Mouse (Mus musculus) T-helper 17 cell (primary cell): ENCODE measurements around the gene Nup107.
"Not testable (repeated sequence)": the region's sequence is repeated elsewhere in the genome, so short reads cannot be mapped to it uniquely, and the experiment has no call there.

Source experiments
- in situ Hi-C, 2 experiments: fragments of 300-600 bp; cut with MboI, MseI; formaldehyde crosslinking; loops; 1 replicate in 1 of 2; 2 replicates in 1 of 2; pipeline ENCODE4 v1.15.1; 2025; ENCODE audit warnings: high pct_unique_total_duplicates in 2 of 2

Nup107 gene

DNA sequence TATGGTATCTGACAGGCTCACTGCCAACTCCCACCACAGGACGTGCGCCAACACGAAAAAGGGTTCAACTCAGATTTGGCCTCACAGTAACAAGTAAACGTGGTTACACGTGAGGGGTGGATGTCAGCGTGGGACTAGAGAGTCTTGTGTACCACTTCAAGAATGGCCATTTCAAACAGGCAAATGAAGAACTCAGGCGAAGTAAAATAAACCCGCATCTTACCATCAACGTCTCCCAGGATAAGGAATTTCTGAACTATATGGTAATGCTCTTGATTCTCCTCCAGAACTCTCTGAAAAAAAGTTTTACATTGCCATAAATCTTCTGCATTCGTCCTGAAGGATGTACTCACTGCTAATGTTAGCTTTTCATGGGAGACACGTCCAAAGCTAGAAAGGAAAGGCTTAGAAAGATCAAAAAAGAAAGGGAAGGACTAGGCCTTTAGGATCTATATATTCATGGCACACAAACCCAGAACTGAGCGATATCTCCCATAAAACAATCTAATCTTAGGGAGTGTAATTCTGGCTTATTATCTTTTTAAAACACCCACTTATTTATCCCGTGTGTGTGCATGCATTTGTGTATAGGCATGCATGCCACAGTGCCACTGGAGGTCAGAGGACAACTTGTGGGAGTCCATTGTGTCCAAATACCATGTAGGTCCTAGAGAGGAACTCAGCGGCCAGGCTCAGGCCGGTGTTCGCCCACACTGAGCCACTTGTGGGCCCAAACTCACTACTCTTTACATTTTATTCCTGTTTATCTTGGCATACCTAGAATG is 26.2 kb downstream of the Nup107 start:
- in situ Hi-C loops = no loop called here

DNA sequence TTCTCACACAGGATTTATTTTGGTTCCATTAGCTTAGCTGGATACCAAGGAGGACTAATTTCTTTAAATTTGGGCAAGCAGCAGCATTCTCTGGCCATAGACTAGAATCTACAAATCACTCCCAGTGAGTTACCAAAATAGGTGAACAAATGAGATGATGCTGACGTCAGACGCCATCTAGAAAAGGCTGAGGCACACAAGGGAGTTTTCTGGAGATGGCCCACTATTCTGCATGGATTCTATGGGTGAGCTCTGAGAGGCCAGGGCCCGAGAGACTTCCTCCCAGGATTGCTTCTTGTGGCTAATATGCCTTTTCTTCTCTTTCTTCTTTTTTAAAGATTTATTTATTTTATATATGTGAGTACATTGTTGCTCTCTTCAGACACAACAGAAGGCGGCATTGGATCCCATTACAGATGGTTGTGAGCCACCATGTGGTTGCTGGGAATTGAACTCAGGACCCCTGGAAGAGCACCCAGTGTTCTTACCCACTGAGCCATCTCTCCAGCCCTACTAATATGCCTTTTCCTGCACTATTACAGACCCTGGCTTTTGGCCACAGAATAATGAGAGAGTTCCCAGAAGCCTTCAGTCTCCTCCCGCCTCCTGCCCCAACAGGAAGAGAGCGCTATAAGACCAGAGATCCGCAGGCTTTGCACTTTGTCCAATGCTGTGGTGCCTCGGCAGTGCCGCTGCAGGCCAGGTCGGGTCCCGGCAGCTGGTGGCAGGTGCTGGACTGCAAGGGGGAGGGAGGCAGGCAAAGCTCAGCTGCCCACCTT is 27.2 kb downstream of the Nup107 start:
- in situ Hi-C loops = no loop called here

DNA sequence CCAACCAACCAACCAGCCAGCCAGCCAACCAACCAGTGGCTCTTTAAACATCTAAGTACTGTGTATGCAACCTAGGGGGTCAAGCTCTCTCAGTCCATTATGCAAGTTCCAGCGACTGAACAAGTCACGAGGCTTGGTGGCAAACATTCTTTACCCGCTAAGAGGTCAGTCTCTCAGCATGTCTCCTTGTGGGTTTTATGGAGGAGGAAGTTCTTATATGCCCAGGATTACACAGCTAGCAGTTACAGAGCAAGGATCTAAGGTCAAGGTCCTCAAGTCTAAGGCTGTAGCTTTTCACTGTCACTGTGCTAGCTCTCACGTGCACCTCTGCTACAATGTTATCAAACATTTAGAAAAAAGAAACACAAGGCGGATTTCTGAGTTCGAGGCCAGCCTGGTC is 27.9 kb downstream of the Nup107 start:
- in situ Hi-C loops = no loop called here

DNA sequence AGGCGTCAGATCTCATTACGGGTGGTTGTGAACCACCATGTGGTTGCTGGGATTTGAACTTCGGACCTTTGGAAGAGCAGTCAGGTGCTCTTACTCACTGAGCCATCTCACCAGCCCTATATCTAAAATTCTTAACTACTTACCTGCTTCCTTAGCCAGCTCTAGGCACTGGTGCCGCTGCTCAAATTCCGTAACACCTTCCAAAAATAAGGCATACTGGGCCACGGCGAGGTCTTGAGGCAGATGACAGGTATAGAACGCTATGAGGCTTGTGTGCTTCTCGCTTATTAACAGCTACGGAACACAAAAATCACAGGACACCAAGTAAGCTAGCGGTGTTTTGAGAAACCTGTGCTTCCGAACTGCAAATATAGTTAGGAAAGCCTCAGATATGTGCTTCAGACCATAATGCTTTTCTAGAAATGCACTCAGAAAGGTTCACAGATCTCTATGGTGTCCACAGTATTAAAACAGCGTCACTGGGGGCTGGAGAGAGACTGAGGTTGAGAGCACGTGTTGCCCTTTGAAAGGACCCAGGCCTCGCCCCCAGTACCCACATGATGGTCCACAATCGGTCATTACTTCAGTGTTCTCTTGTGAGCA is 28.8 kb downstream of the Nup107 start:
- in situ Hi-C loops = no loop called here

DNA sequence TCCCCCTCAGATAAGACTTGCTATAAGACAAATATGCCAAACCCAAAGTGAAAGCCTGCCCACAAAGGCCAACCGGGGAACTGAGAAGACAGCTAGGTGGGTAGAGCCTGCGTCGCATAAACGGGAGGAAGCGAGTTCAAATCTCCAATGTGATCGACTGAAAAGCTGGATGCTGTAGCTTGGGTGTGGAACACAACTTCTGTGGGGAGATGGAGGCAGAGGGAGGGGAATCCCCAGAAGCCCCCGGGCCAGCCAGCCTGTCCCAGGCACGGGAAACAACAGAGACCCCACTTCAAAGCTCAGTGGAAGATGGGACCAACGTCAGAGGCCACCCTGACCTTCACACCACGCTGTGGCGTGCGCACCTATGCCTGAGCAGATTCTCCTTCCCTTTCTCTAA is 29.5 kb downstream of the Nup107 start:
- in situ Hi-C loops = no loop called here

DNA sequence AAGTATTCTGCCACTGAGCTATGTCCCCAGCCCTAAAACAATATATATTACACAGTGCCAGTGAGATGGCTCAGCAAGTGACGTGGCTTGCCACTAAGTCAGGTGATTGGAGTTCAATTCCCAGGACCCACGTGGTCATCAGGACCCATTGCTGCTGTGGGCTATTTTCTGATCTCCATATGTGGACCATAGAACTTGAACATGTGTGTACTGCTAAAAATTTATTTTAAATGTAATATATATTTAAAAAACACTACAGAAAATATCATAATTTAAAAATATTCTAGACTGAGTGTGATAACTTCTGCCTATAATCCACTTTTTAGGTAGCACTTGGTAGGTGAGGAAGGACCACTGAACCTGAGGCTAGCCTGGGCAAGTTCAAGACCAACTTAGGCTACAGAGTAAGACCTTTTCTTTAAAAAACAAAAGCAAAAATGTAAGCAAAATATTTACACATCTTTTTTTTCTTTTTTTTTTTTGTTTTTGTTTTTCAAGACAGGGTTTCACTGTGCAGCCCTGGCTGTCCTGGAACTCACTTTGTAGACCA is 30.1 kb downstream of the Nup107 start:
- in situ Hi-C loops = no loop called here

DNA sequence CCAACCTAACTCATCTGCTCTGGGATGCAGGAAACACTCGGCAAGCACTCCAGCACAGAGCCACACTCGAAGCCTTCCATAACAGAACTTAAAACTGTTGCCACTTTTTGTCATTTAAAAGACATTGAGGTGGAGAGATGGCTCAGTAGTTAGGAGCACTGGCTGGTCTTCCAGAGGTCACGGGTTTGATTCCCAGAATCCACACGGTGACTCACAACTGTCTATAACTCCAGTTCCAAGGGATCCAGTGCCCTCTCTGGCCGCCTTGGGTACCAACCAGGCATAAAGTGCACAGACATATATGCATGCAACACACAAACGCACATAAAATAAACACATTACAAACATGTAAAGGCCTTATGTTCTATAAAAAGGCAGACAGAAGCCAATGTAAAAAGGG is 31.0 kb downstream of the Nup107 start:
- in situ Hi-C loops = no loop called here

DNA sequence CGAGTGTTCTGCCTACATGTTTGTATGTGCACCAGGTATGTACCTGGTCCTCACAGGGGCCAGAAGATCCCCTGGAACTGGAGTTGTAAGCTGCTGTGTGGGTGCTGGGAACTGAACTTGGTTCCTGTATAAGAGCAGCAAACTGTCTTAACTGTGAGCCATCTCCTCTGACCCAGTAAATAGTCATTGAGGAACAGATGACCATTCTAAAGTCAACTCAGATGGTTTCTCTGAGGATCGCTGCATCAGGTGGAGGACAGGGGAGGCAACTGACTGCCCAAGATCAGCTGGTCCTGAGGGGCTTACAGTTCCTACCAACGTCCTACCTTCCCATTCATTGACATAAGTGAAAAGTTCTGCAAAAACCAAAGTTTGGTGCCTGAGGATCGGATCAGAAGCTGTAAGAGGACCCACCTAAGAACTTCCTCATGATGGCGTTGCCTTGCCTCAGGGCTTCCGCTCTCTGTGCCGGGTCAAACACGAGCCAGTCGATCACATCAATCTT is 31.6 kb downstream of the Nup107 start:
- in situ Hi-C loops = no loop called here

DNA sequence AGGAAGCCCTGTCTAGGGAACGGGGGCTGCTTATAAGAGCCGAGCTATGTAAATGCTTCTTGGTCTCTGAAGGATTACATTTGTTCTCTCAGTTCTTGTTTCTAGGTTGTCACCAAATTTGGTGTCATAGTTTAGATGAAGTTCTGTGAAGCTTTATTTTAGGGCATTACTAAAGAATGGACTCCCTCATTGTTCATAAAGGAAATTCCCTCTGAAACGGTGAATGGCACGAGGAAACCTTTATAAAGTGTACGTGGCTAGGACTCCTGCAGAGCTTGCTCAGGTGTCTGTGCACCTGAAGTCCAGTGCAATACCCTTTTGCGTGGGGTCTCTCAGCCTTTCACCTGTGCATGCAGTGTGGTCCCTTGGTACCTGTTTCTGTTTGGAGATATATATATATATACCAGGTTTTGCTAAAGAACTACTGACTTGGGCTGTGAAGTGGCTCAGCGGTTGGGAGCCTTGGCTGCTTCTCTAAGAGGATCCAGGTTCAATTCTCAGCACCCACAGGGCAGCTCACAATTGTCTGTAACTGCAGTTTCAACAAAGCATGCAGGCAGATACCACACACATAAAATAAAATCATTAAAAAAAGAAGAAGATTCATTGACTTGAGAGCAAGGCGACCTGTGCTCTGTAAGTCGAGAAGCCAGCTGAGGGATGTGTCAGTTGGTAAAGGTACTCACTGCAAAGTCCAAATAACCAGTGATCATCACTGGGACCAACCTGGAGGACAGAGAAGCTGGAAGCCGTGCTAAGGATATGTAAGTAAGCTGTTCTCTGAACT is 32.5 kb downstream of the Nup107 start:
- in situ Hi-C loops = no loop called here

DNA sequence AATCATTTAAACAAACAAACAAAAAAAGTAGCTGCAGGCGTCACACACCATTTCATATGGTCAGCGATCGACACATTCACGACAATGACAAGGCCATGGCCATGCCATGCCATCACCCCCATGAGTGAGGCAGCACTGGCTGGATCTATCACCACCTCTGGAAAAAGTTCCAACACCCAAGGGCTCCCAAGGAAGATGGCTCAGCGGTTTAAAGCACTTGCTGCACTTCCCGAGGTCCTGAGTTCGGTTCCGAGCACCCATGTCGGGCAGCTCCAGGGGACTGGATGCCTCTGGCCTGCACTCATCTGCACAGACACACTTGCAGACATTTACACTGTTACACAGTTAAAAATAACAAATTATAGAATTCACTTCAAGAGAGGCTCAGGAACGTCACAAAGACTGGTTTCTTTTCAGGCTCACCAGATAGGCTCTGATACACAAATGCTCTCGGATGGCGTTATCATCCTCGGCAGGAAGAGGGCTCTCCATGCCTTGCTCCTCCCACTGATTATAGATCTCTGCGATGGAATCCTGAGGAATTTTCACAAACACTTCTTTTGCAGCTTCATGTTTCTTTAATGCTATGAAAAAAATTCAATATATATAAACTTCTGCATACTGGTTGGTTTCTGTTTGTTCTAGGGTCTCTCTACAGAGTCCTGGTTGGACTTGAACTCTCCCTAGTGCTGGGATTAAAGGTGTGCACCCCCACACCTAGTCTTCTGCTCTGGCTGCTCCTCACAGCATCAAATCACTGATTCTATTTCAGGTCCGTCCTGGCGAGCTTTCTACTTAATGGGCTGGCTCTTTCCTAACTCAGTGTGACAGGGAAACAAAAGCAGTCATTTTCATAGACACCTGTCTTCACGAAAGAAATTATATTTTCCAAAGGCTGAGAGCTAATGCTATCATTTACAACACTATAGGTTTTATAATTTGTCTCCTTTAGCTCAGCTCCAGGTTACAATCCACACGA is 33.5 kb downstream of the Nup107 start:
- in situ Hi-C loops = no loop called here

DNA sequence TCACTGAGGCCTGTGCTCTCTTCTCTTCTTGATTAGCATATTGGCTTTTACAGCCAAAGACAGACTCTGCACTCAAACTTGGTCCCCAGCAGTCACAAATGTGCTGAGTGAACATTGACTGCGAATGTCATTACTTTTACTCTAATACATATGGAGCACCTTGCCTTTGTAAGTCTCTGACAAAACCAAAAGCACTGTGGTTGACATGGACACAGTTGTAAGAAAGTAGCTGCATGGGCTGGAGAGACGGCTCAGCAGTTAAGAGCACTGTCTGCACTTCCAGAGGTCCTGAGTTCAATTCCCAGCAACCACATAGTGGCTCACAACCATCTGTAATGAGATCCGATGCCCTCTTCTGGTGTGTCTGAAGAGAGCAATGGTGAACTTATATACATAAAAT is 34.2 kb downstream of the Nup107 start:
- in situ Hi-C loops = not testable (repeated sequence)

DNA sequence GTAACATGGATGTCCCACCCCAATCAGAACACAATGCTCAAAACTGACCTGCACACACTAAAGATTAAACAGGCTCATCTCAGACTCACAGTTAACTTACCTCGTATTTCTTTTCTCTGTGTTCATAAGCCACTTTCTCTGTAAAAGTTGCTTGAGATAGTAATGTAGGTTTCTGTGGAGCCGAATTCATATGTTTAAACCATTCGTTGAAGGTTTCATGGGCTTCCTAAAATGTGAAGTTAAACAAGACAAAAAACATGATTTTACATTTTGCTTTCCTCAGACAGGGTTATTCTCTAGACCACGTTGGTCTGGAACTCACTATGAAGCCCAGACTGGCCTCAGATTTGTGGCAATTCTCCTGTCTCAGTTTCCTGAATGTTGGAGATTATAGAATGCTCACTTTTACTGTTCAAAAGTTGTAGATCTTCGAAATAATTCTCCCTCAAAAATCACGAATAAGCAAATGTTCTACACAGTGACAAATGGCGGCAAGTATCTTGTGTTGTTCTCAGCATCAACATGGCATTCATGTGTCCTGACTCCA is 34.6 kb downstream of the Nup107 start:
- in situ Hi-C loops = no loop called here

DNA sequence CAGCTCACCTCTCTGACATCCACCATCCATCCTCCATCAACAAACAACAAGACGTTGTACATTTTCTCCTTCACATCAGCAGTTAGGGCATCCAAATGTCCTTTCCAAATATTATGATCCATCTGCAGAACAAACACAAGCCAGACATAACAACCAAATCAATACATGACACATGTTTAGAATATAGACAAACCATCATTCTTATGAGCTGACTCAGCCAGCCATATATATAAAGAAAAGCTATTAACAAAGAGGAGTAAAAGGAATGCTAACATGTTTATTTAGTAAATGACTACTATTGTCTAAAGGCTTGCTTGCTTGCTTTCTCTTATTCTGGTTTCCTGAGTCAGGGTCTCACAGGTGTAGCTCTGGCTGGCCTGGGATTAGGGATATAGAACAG is 35.2 kb downstream of the Nup107 start:
- in situ Hi-C loops = no loop called here

DNA sequence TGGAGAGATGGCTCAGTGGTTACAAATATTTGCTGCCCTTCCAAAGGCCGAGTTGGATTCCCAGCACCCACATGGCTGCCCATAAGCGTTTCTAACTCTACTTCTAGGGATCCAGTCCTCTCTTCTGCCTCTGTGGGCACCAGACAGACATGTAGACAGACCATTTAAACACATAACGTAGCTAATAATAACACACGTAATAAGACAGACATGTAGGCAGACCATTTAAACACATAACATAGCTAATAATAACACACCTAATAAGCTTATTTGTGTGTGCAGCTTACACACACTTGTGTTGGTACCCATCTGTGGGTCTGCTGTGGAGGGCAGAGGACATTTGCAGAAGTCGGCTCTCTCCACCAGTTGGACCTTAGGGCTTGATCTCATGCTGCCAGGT is 35.7 kb downstream of the Nup107 start:
- in situ Hi-C loops = no loop called here

DNA sequence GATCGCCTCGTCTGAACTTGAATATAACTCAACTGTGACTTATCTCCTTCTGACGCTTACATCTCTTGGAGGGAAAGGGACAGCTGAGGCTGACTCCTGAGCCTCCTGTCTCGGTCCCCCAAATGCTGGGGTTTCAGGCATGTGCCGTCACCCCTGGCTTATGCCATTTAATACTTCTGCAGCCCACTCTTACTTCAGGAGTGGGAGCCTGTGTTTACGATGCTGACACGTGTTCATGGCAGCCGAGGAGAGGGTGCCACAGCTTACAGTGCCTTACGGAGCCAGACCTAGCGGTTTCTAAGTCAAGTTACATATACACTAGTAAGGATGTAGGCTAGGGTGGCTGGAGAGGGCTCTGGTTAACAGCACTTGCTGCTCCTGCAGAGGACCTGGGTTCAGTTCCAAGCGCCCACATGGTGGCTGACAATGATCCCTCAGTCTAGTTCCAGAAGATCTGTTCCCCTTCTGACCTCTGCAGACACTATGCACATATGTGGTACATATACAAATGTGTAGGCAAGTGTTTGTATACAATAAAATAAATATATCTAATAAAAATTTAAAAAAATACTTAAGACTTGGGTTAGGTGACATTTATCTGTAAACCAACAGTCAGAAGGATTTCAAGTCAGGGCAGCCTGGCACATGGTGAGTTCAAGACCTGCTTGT is 36.6 kb downstream of the Nup107 start:
- in situ Hi-C loops = no loop called here

DNA sequence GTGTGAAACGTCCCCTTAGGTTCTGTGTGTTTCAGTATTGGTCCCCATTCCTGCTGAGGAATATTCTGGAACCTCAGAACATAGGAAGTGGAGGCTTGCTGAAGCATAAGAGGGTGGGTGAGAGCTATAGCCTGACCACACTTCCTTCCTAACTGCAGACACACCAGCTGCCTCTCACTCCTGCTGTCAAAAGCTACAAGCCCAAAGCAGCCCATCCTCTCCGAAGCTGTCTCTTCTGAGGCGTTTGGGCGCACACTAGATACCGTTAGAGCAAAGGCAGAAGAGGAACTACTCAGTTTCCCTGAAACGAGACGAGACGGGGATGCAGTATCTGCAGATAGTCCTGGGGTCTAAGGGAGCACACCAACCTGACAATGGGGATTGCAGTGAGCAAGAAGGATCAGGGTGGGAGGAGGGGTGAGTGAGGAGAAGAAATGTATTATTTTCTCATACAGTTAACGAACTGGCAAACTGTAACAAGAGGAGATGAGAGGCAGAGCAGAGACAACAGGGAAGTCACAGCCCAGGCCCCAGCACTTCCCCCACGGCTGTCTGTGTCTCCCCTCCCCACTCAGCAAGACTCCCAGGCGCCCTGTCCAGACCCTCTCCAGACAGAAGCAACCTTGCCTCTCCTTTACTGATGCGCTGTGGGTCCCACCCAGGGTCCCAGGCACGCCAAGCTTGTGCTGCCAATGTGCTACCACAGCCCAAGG is 37.3 kb downstream of the Nup107 start:
- in situ Hi-C loops = no loop called here

DNA sequence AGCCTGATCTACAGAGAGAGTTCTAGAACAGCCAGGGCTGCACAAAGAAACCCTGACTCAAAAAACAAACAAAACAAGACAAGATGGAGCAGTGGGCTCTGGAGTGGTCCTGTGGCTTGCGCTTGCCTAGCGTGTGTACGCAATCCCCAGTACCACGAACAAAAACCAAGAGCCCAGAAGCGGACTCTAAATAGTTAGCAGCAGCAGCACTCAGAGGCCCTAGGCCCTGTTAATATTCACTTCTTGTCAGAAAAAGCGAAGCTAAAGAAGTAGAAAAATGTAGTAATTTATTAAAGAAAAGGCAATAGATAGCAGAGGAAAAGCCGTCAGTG is 37.9 kb downstream of the Nup107 start:
- in situ Hi-C loops = no loop called here

DNA sequence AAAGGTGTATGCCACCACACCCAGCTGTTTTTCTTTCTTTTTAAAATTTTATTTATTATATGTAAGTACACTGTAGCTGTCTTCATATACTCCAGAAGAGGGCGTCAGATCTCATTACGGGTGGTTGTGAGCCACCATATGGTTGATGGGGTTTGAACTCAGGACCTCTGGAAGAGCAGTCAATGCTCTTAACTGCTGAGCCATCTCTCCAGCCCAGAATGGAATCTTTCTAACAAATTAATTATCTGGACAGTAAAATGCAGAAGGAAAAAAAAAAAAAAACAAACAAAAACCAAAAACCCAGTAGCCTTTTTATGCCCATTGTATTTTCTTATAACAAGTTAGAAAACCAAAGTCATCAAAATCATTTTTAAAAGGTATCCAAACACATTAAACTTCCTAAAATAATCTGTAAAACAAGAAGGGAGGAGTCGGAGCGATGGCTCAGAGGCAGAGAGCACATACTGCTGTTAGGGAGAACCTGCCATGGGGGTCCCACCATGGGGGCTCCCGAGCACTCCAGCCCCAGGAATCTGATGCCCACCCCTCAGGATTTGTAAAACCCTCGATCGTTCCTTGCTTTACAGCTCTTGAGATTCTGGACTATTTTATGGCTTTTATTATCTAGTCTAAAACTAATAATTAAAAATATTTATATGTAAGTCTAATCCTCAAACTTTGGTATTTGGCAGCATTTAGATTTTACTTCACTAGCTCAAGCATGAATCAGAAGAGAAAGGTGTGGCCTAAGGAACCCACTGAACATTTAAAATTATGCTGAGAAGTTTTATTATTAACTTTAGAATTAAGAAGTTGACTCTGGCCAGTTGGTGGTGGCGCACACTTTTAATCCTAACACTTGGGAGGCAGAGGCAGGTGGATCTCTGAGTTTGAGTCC is 38.5 kb downstream of the Nup107 start:
- in situ Hi-C loops = no loop called here
